Mouse (Mus musculus) kidney, postnatal 0 days (tissue): ENCODE measurements around the gene Apex1. TPM values are rescaled to one million over a fixed set of nuclear protein-coding genes. Genes with fewer than 3 reads are reported as not detected.

ENCODE experiments used
- ATAC-seq: fragments of 200-750 bp; cut with Nextera tagmentation; replicated peaks from 2 replicates; pipeline ENCODE4 v1.8.0; 2017; ENCODE audit warnings: low read depth, moderate number of reproducible peaks, moderate TSS enrichment, moderate library complexity; ENCODE audit not compliant: low FRiP score
- DNase-seq: peaks from one replicate; pipeline ENCODE4 v3.0.0-alpha.2; 2016; ENCODE audit warnings: low spot score
- H3K27ac ChIP-seq: fragments of 300-500 bp; sonication (generic); 2 replicates; pipeline ENCODE4 v1.5.1; 2014; ENCODE audit warnings: mild to moderate bottlenecking
- H3K27me3 ChIP-seq: fragments of 300-500 bp; sonication (generic); 2 replicates; pipeline ENCODE4 v1.6.1; 2014; ENCODE audit warnings: low read length, mixed read lengths; ENCODE audit not compliant: insufficient read depth
- H3K36me3 ChIP-seq: fragments of 300-500 bp; sonication (generic); 2 replicates; pipeline ENCODE4 v1.6.1; 2014; ENCODE audit warnings: low read length, mixed read lengths; ENCODE audit not compliant: insufficient read depth
- H3K4me1 ChIP-seq: fragments of 300-500 bp; sonication (generic); replicated peaks from 2 replicates; pipeline ENCODE4 v1.6.1; 2014; ENCODE audit warnings: antibody characterized with exemption, low read length, mixed read lengths; ENCODE audit not compliant: insufficient read depth
- H3K4me2 ChIP-seq: fragments of 300-500 bp; sonication (generic); 2 replicates; pipeline ENCODE4 v1.6.1; 2014; ENCODE audit warnings: mild to moderate bottlenecking, low read length, moderate library complexity, mixed read lengths
- H3K4me3 ChIP-seq: fragments of 300-500 bp; sonication (generic); replicated peaks from 2 replicates; pipeline ENCODE4 v1.5.1; 2014; ENCODE audit warnings: low read depth, low read length
- H3K9ac ChIP-seq: fragments of 300-500 bp; sonication (generic); 2 replicates; pipeline ENCODE4 v1.6.1; 2014; ENCODE audit warnings: low read depth, low read length
- H3K9me3 ChIP-seq: fragments of 300-500 bp; sonication (generic); replicated peaks from 2 replicates; pipeline ENCODE4 v1.6.1; 2016; ENCODE audit warnings: low read length, inconsistent platforms, mixed read lengths
- CTCF ChIP-seq: IDR thresholded peaks from 2 replicates; pipeline ENCODE4 v1.5.1; 2016; ENCODE audit warnings: antibody characterized with exemption, low read depth, mild to moderate bottlenecking, moderate library complexity
- WGBS: fragments of 180-500 bp; shearing (Covaris S2); extraction: QIAGEN DNeasy Blood & Tissue Kit; methylation state at CpG from one replicate; pipeline ENCODE4 v1.1.7; 2014; 5-methylcytosine and 5-hydroxymethylcytosine counted together
- polyA plus RNA-seq: library from polyadenylated mRNA; unstranded; fragments of >200 nt; fragmentation: Nextera tagmentation; extraction: Ambion mirVana; gene quantifications from 2 replicates; pipeline ENCODE4 v1.2.1, GENCODE M21; 2015

Gene Apex1
- polyA plus RNA-seq, 1 experiment from 2014 or later, result 212 TPM

GRCm38 (mm10) chr14:50925111-50925920, 548 bp downstream of the Apex1 start:
- 0 out of 2 replicates have a peak, but pooled peaks cover 5% of the 10 kb centered on the region for H3K4me1 ChIP-seq
- H3K27ac ChIP-seq, result peak overlapping the region; percentile 95
- H3K9ac ChIP-seq, result peak overlapping the region; percentile 71
- peak overlapping the region; percentile 60 for H3K4me3 ChIP-seq
- DNase-seq, result no peak
- H3K36me3 ChIP-seq, result peaks cover 23% of the 10 kb centered on the region
- H3K9me3 ChIP-seq, result no peaks in the 10 kb centered on the region
- peak; percentile 14 for ATAC-seq
- H3K27me3 ChIP-seq, result no peaks in the 10 kb centered on the region
- 1% methylated on average over 38 of the region's 38 CpGs for WGBS
- peak overlapping the region; percentile 85 for H3K4me2 ChIP-seq
- no peak for TF ChIP-seq CTCF

DNA sequence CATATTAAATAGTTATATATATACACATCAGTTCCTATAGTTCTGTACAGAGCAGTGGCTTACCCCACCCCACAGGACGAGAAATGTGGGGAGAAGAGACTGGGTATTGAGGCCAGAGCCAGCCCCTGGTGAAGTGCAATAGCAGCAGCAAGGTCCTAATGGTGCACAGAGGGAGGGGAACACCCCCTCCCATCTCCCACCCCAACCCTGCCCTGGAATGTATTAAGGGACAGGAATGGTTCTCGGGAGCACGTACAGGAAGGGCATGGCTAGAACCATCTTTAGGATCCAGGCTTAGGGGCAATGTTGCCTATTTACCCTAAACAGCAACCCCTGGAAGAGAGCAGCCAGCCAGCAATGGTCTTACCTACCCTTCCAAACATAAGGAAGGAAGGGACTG, 2.6 kb downstream of the Apex1 start:
- Histone ChIP-seq H3K27me3 (no peaks in the 10 kb centered on the region), H3K27ac (no peak overlapping the region), H3K9me3 (no peaks in the 10 kb centered on the region), H3K36me3 (peaks cover 23% of the 10 kb centered on the region), H3K4me3 (no peak overlapping the region), H3K9ac (no peak overlapping the region), H3K4me1 (0 out of 2 replicates have a peak, but pooled peaks cover 5% of the 10 kb centered on the region), H3K4me2 (no peak overlapping the region)
- no peak for ATAC-seq
- no peak for DNase-seq
- TF ChIP-seq CTCF, result no peak
- 77% methylated on average over 3 of the region's 3 CpGs for WGBS

- Histone ChIP-seq H3K36me3 (peaks cover 23% of the 10 kb centered on the region), H3K4me1 (0 out of 2 replicates have a peak, but pooled peaks cover 5% of the 10 kb centered on the region), H3K27ac (peak overlapping the region; percentile 87), H3K4me3 (peak overlapping the region; percentile 88), H3K27me3 (no peaks in the 10 kb centered on the region), H3K9ac (peak overlapping the region; percentile 94), H3K4me2 (peak overlapping the region; percentile 84), H3K9me3 (no peaks in the 10 kb centered on the region)
- 9% methylated on average over 10 of the region's 10 CpGs for WGBS
- ATAC-seq, result no peak
- DNase-seq, result peak; percentile 5
- no peak for TF ChIP-seq CTCF
Observed at GRCm38 (mm10) chr14:50929951-50930350, 5.2 kb downstream of the Apex1 start.

DNA sequence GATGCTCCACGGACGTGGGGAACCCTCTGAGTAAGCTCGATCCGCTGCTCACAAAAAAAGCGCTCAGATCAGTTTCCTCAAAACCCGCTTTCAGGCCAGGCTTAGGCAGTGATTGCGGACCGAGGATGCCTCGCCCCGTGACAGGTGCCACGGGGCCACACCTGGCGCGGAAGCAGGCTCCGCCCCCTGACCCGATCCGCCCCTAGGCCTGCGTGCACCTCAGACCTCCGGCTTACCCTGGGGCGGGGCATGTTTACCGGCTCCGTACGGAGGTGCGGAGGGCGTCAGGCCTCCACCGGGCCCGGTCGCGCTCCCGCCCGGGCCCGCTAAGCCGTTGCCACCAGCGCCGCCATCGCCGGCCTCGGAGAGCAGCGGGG, 5.6 kb downstream of the Apex1 start:
- Histone ChIP-seq H3K4me1 (0 out of 2 replicates have a peak, but pooled peaks cover 5% of the 10 kb centered on the region), H3K9me3 (no peaks in the 10 kb centered on the region), H3K27me3 (no peaks in the 10 kb centered on the region), H3K4me3 (peak overlapping the region; percentile 88), H3K9ac (peak overlapping the region; percentile 94), H3K4me2 (peak overlapping the region; percentile 84), H3K27ac (peak overlapping the region; percentile 87), H3K36me3 (peaks cover 23% of the 10 kb centered on the region)
- ATAC-seq (peak; percentile 70), DNase-seq (peak; percentile 22)
- TF ChIP-seq CTCF, result no peak
- WGBS, result under 1% methylated on average over 38 of the region's 38 CpGs

DNA sequence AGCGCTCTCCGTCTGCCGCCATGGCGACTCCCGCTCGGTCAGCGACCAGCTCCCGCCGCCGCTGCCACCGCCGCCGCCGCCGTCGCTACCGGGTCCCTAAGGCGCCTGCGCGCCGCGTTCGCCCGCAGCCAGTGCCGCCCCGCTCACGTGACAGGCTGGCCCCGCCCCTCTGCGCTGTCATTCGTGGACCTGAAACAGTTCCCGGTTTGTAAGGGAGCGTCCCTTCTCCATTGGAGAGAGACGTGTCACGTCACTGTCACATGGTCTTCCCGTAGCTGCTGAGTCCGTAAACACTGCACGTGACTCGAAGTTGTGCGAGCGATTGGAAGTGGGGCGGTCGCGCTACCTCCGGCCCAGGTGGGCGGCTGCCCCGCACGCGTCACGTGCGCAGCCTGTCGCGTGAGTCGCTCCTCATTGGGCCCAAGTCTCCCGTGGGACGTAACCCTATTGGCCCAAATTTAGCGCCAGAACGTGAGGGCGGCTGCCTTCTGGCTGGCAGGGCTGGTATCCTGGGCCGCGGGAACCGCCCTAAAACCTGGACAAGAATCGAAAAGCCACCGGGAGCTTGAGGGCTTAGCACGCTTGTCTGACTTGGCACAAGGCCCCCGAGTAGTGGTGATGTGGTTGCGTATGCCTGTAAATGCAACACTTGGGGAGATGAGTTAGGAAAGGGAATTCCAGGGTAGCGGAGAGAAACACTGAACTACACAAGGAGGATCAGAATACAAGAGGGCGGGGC, 6.2 kb downstream of the Apex1 start, which contains the start of the genes Pip4p1 and Pnp:
Gene Pip4p1, minus strand, starts transcription at position 103 of the 739 bp plus-strand sequence.
Gene Pnp, plus strand, starts transcription at position 329 of the 739 bp plus-strand sequence.
- Histone ChIP-seq H3K9me3 (no peaks in the 10 kb centered on the region), H3K4me2 (peak within 1 kb of the TSS; percentile 84), H3K27me3 (no peaks in the 10 kb centered on the region), H3K4me3 (peak within 1 kb of the TSS; percentile 88), H3K36me3 (peaks cover 23% of the 10 kb centered on the region), H3K27ac (peak within 1 kb of the TSS; percentile 87), H3K4me1 (0 out of 2 replicates have a peak, but pooled peaks cover 2% of the 10 kb centered on the region), H3K9ac (peak within 1 kb of the TSS; percentile 94)
- no peak for TF ChIP-seq CTCF
- DNase-seq (peak; percentile 99), ATAC-seq (peak; percentile 100)
- under 1% methylated on average over 68 of the region's 68 CpGs for WGBS

GRCm38 (mm10) chr14:50931493-50932020, 6.8 kb downstream of the Apex1 start:
- Histone ChIP-seq H3K9ac (peak overlapping the region; percentile 15; the same call in 1 of the 2 replicates), H3K4me2 (peak overlapping the region; percentile 61), H3K27me3 (no peaks in the 10 kb centered on the region), H3K4me1 (no peaks in the 10 kb centered on the region), H3K4me3 (peak overlapping the region; percentile 88), H3K27ac (peak overlapping the region; percentile 65), H3K9me3 (no peaks in the 10 kb centered on the region), H3K36me3 (peaks cover 21% of the 10 kb centered on the region)
- 5% methylated on average over 12 of the region's 12 CpGs for WGBS
- DNase-seq (no peak), ATAC-seq (no peak)
- no peak for TF ChIP-seq CTCF
